Mouse (Mus musculus): ENCODE results near the gene Adamts16.

- TF ChIP-seq CTCF (IDR thresholded peaks at IDR 0.05; ENCODE audit: low read depth, low read length), result no peak
- no peak for TF ChIP-seq POLR2A (IDR thresholded peaks at IDR 0.05; ENCODE audit: insufficient read depth, low read length)
- no peak for TF ChIP-seq EP300 (IDR thresholded peaks at IDR 0.05; ENCODE audit: insufficient read depth, low read depth, low read length)
Observed at GRCm38 (mm10) chr13:70685825-70686224, 155.8 kb downstream of the Adamts16 start.
